9 mouse cellular contexts compared by ENCODE assay signal in genomic region chr17:56615136-56615784, GRCm38 (mm10). TPM values are rescaled to one million over a fixed set of nuclear protein-coding genes. Genes with fewer than 3 reads are reported as not detected.
DNase-seq lines count a peak whose midpoint lies in the region; ATAC-seq lines count a peak whose summit lies in the region.
"Had no signal": no experiment of that assay in that cellular context is flagged by ENCODE, and none has a peak within 500 bp of the region (broad histone marks: within the 10 kb centered on the region; RNA-seq: fewer than 3 reads in every experiment).

No protein-coding gene starts in this region.

- DNase-seq in heart, adult 8-10 months (ENCODE audit: low spot score) = no peak
- peak; percentile 55 for DNase-seq in MN1 (ENCODE audit: low spot score)
- DNase-seq in left cerebral cortex, adult 8-10 months (ENCODE audit: low spot score in 2 of 2) = no peak
- DNase-seq in left cerebral cortex, postnatal 36 days (ENCODE audit: low spot score in 2 of 2) = no peak
- DNase-seq in thymus, postnatal 25 days = no peak

- peak overlapping the region; percentile 96 for H3K9ac ChIP-seq in heart, embryonic 13.5 days
- no peak overlapping the region for H3K9ac ChIP-seq in hindbrain, embryonic 15.5 days
- H3K9ac ChIP-seq in midbrain, embryonic 12.5 days (replicated peaks) = peak overlapping the region; percentile 82; the same call in 1 of the 2 replicates

- peak overlapping the region; percentile 77 for H3K4me3 ChIP-seq in heart, embryonic 13.5 days
- H3K4me3 ChIP-seq in hindbrain, embryonic 15.5 days = peak overlapping the region; percentile 77; the same call in 1 of the 2 replicates
- peak overlapping the region; percentile 77 for H3K4me3 ChIP-seq in midbrain, embryonic 12.5 days

- intact Hi-C loops in left cerebral cortex, postnatal 36 days (cut with DNase I) = no loop called here

- peaks cover 34% of the 10 kb centered on the region for H3K4me1 ChIP-seq in heart, embryonic 13.5 days
- H3K4me1 ChIP-seq in hindbrain, embryonic 15.5 days (replicated peaks) = peaks cover 33% of the 10 kb centered on the region
- peaks cover 20% of the 10 kb centered on the region for H3K4me1 ChIP-seq in midbrain, embryonic 12.5 days

- peaks cover 62% of the 10 kb centered on the region for H3K36me3 ChIP-seq in heart, embryonic 13.5 days
- H3K36me3 ChIP-seq in hindbrain, embryonic 15.5 days = peaks cover 37% of the 10 kb centered on the region
- H3K36me3 ChIP-seq in midbrain, embryonic 12.5 days = peaks cover 61% of the 10 kb centered on the region

- WGBS in heart, embryonic 13.5 days = 83% methylated on average over 11 of the region's 11 CpGs
- 94% methylated on average over 11 of the region's 11 CpGs for WGBS in hindbrain, embryonic 15.5 days
- WGBS in midbrain, embryonic 12.5 days = 93% methylated on average over 11 of the region's 11 CpGs

- no peak overlapping the region for H3K27ac ChIP-seq in heart, embryonic 13.5 days (replicated peaks)
- H3K27ac ChIP-seq in hindbrain, embryonic 15.5 days (replicated peaks) = no peak overlapping the region
- H3K27ac ChIP-seq in midbrain, embryonic 12.5 days (replicated peaks) = no peak overlapping the region

- peak overlapping the region; percentile 94 for H3K4me2 ChIP-seq in heart, embryonic 13.5 days
- peak overlapping the region; percentile 70 for H3K4me2 ChIP-seq in hindbrain, embryonic 15.5 days
- H3K4me2 ChIP-seq in midbrain, embryonic 12.5 days (replicated peaks) = peak overlapping the region; percentile 84

- no peaks in the 10 kb centered on the region for H3K27me3 ChIP-seq in heart, embryonic 13.5 days (replicated peaks)
- no peaks in the 10 kb centered on the region for H3K27me3 ChIP-seq in hindbrain, embryonic 15.5 days
- H3K27me3 ChIP-seq in midbrain, embryonic 12.5 days = no peaks in the 10 kb centered on the region

- no peaks in the 10 kb centered on the region for H3K9me3 ChIP-seq in heart, embryonic 13.5 days
- no peaks in the 10 kb centered on the region for H3K9me3 ChIP-seq in hindbrain, embryonic 15.5 days
- H3K9me3 ChIP-seq in midbrain, embryonic 12.5 days = no peaks in the 10 kb centered on the region

- ATAC-seq in heart, embryonic 13.5 days (ENCODE audit: extremely low read depth, insufficient number of reproducible peaks, low FRiP score, low TSS enrichment) = no peak
- ATAC-seq in hindbrain, embryonic 15.5 days (ENCODE audit: low FRiP score, low read depth) = no peak
- ATAC-seq in midbrain, embryonic 12.5 days (ENCODE audit: low FRiP score, low read depth) = no peak
- ATAC-seq: inflammation-experienced regulatory T-cells, adult 6 months had no signal

RNA-seq across cellular contexts. Expression of gene Rpl36, which starts 2.0 kb away (rescaled TPM):
- 1,294 and 1,391 TPM in 2 replicates for polyA plus RNA-seq in heart, embryonic 13.5 days (2015; fragmentation: Nextera tagmentation; extraction: Ambion mirVana)
- total RNA-seq in heart, adult 8-10 months (2022) = 100 to 1,000 TPM; 697 to 769 (median 735) TPM
- 939 and 1,057 TPM in 2 replicates for polyA plus RNA-seq in hindbrain, embryonic 15.5 days (2015; fragmentation: Nextera tagmentation; extraction: Ambion mirVana)
- 1,173 and 1,210 TPM in 2 replicates for polyA plus RNA-seq in midbrain, embryonic 12.5 days (2016; fragmentation: Nextera tagmentation; extraction: Ambion mirVana)
- total RNA-seq in left cerebral cortex, adult 8-10 months (2022) = 100 to 1,000 TPM; 351 to 461 (median 392) TPM
- total RNA-seq in left cerebral cortex, postnatal 36 days (2021) = 100 to 1,000 TPM; 343 to 401 TPM

RNA-seq across cellular contexts. Expression of gene 2410015M20Rik, which starts 5.7 kb away (rescaled TPM):
- polyA plus RNA-seq in heart, embryonic 13.5 days (2015; fragmentation: Nextera tagmentation; extraction: Ambion mirVana) = 273 and 332 TPM in 2 replicates
- 100 to 1,000 TPM; 313 to 386 (median 356) TPM for total RNA-seq in heart, adult 8-10 months (2022)
- 180 and 193 TPM in 2 replicates for polyA plus RNA-seq in hindbrain, embryonic 15.5 days (2015; fragmentation: Nextera tagmentation; extraction: Ambion mirVana)
- polyA plus RNA-seq in midbrain, embryonic 12.5 days (2016; fragmentation: Nextera tagmentation; extraction: Ambion mirVana) = 174 and 178 TPM in 2 replicates
- total RNA-seq in left cerebral cortex, adult 8-10 months (2022) = 100 to 1,000 TPM; 147 to 180 (median 158) TPM
- 100 to 1,000 TPM; 120 to 139 TPM for total RNA-seq in left cerebral cortex, postnatal 36 days (2021)

RNA-seq across cellular contexts. Expression of gene Lonp1, which starts 11.4 kb away (rescaled TPM):
- polyA plus RNA-seq in heart, embryonic 13.5 days (2015; fragmentation: Nextera tagmentation; extraction: Ambion mirVana) = 54.4 and 58.9 TPM in 2 replicates
- 100 to 1,000 TPM; 124 to 136 (median 125) TPM for total RNA-seq in heart, adult 8-10 months (2022)
- polyA plus RNA-seq in hindbrain, embryonic 15.5 days (2015; fragmentation: Nextera tagmentation; extraction: Ambion mirVana) = 44.2 and 49.2 TPM in 2 replicates
- 52.1 TPM in 2 replicates for polyA plus RNA-seq in midbrain, embryonic 12.5 days (2016; fragmentation: Nextera tagmentation; extraction: Ambion mirVana)
- total RNA-seq in left cerebral cortex, adult 8-10 months (2022) = 10 to 100 TPM; 52.3 to 61.3 (median 59.0) TPM
- total RNA-seq in left cerebral cortex, postnatal 36 days (2021) = 10 to 100 TPM; 62.7 to 64.1 TPM

RNA-seq across cellular contexts. Expression of gene Catsperd, which starts 12.7 kb away (rescaled TPM):
- polyA plus RNA-seq in heart, embryonic 13.5 days (2015; fragmentation: Nextera tagmentation; extraction: Ambion mirVana) = 0.22 and 0.40 TPM in 2 replicates
- total RNA-seq in heart, adult 8-10 months (2022) = under 1 TPM in 2 of 4 experiments, not detected in 2; 0.16 TPM
- 1.2 and 1.7 TPM in 2 replicates for polyA plus RNA-seq in hindbrain, embryonic 15.5 days (2015; fragmentation: Nextera tagmentation; extraction: Ambion mirVana)
- 0.80 and 1.1 TPM in 2 replicates for polyA plus RNA-seq in midbrain, embryonic 12.5 days (2016; fragmentation: Nextera tagmentation; extraction: Ambion mirVana)
- 1 to 10 TPM in 2 of 4 experiments, under 1 TPM in 2; 0.79 to 1.7 (median 1.0) TPM for total RNA-seq in left cerebral cortex, adult 8-10 months (2022)
- under 1 TPM; 0.57 to 0.91 TPM for total RNA-seq in left cerebral cortex, postnatal 36 days (2021)

RNA-seq across cellular contexts. Expression of gene Safb, which starts 30.6 kb away (rescaled TPM):
- 66.9 and 68.1 TPM in 2 replicates for polyA plus RNA-seq in heart, embryonic 13.5 days (2015; fragmentation: Nextera tagmentation; extraction: Ambion mirVana)
- 10 to 100 TPM; 55.6 to 70.7 (median 66.7) TPM for total RNA-seq in heart, adult 8-10 months (2022)
- 105 and 116 TPM in 2 replicates for polyA plus RNA-seq in hindbrain, embryonic 15.5 days (2015; fragmentation: Nextera tagmentation; extraction: Ambion mirVana)
- 168 and 177 TPM in 2 replicates for polyA plus RNA-seq in midbrain, embryonic 12.5 days (2016; fragmentation: Nextera tagmentation; extraction: Ambion mirVana)
- 100 to 1,000 TPM; 131 to 154 (median 146) TPM for total RNA-seq in left cerebral cortex, adult 8-10 months (2022)
- total RNA-seq in left cerebral cortex, postnatal 36 days (2021) = 100 to 1,000 TPM; 126 to 182 TPM
